ENCODE assay signal across 18 mouse cellular contexts in genomic region chr8:122451161-122451703, GRCm38 (mm10). TPM values are rescaled to one million over a fixed set of nuclear protein-coding genes. Genes with fewer than 3 reads are reported as not detected.
DNase-seq lines count a peak whose midpoint lies in the region; ATAC-seq and TF ChIP-seq lines count a peak whose summit lies in the region.
"Had no signal": no experiment of that assay in that cellular context is flagged by ENCODE, and none has a peak within 500 bp of the region (broad histone marks: within the 10 kb centered on the region; RNA-seq: fewer than 3 reads in every experiment).

No protein-coding gene starts in this region.

- peak overlapping the region; percentile 40; the same call in 1 of the 2 replicates for H3K9ac ChIP-seq in embryonic facial prominence, embryonic 13.5 days
- no peak overlapping the region for H3K9ac ChIP-seq in CH12.LX (ENCODE audit: insufficient read depth, low read depth)
- no peak overlapping the region for H3K9ac ChIP-seq in heart, postnatal 0 days (replicated peaks; ENCODE audit: low read depth, low read length)
- H3K9ac ChIP-seq in neural tube, embryonic 15.5 days (replicated peaks): no peak overlapping the region
- H3K9ac ChIP-seq: liver, embryonic 12.5 days; neural tube, embryonic 13.5 days had no signal

- in situ Hi-C loops in CH12.LX (cut with MboI; ENCODE audit: low pct_ligation_motif_present, low pct_unique_long_range_greater_than_20kb, low sequenced_read_pairs): no loop called here

- no peaks in the 10 kb centered on the region for H3K9me3 ChIP-seq in embryonic facial prominence, embryonic 13.5 days
- no peaks in the 10 kb centered on the region for H3K9me3 ChIP-seq in embryonic facial prominence, embryonic 10.5 days
- H3K9me3 ChIP-seq in CH12.LX (replicated peaks; ENCODE audit: low read length): no peaks in the 10 kb centered on the region
- H3K9me3 ChIP-seq in heart, postnatal 0 days (replicated peaks; ENCODE audit: control insufficient read depth, low read length): no peaks in the 10 kb centered on the region
- H3K9me3 ChIP-seq in neural tube, embryonic 15.5 days (replicated peaks): no peaks in the 10 kb centered on the region
- H3K9me3 ChIP-seq: liver, embryonic 12.5 days; neural tube, embryonic 13.5 days had no signal

- no peak overlapping the region for H3K4me2 ChIP-seq in embryonic facial prominence, embryonic 13.5 days
- no peak overlapping the region for H3K4me2 ChIP-seq in CH12.LX (ENCODE audit: insufficient read depth, low read depth, poor library complexity, severe bottlenecking)
- peak overlapping the region; percentile 6 for H3K4me2 ChIP-seq in heart, postnatal 0 days (ENCODE audit: low read depth, low read length)
- no peak overlapping the region for H3K4me2 ChIP-seq in neural tube, embryonic 15.5 days
- H3K4me2 ChIP-seq: liver, embryonic 12.5 days; neural tube, embryonic 13.5 days had no signal

- TF ChIP-seq POLR2A in CH12.LX (IDR thresholded peaks at IDR 0.05; ENCODE audit: low read depth, low read length): no peak

- H3K4me1 ChIP-seq in embryonic facial prominence, embryonic 13.5 days: no peaks in the 10 kb centered on the region
- H3K4me1 ChIP-seq in embryonic facial prominence, embryonic 10.5 days: 0 out of 2 replicates have a peak, but pooled peaks cover under 1% of the 10 kb centered on the region
- H3K4me1 ChIP-seq in CH12.LX (ENCODE audit: control insufficient read depth in 1 of 2, insufficient read depth in 2 of 2): peaks cover 0 to 11% of the 10 kb centered on the region in 2 experiments; a peak in 2 of 4 replicates
- H3K4me1 ChIP-seq in heart, postnatal 0 days (ENCODE audit: control insufficient read depth, insufficient read depth): peaks cover 16% of the 10 kb centered on the region
- no peaks in the 10 kb centered on the region for H3K4me1 ChIP-seq in neural tube, embryonic 15.5 days

- H3K36me3 ChIP-seq in embryonic facial prominence, embryonic 13.5 days: no peaks in the 10 kb centered on the region
- H3K36me3 ChIP-seq in embryonic facial prominence, embryonic 10.5 days (replicated peaks): no peaks in the 10 kb centered on the region
- no peaks in the 10 kb centered on the region for H3K36me3 ChIP-seq in CH12.LX (replicated peaks in 1 of 2; ENCODE audit: control insufficient read depth in 1 of 2, insufficient read depth in 1 of 2, low read length in 1 of 2)
- H3K36me3 ChIP-seq in heart, postnatal 0 days (replicated peaks; ENCODE audit: control insufficient read depth, insufficient read depth, low read length): no peaks in the 10 kb centered on the region
- no peaks in the 10 kb centered on the region for H3K36me3 ChIP-seq in neural tube, embryonic 15.5 days
- H3K36me3 ChIP-seq: liver, embryonic 12.5 days; neural tube, embryonic 13.5 days had no signal

- H3K27ac ChIP-seq in embryonic facial prominence, embryonic 13.5 days: no peak overlapping the region
- H3K27ac ChIP-seq in embryonic facial prominence, embryonic 10.5 days (replicated peaks): no peak overlapping the region
- no peak overlapping the region for H3K27ac ChIP-seq in CH12.LX (ENCODE audit: insufficient read depth, low read depth)
- H3K27ac ChIP-seq in heart, postnatal 0 days (ENCODE audit: low read depth): peak overlapping the region; percentile 82
- H3K27ac ChIP-seq in neural tube, embryonic 15.5 days (replicated peaks): no peak overlapping the region
- H3K27ac ChIP-seq: kidney, postnatal 0 days; liver, embryonic 12.5 days; neural tube, embryonic 13.5 days had no signal

- H3K4me3 ChIP-seq in embryonic facial prominence, embryonic 13.5 days: no peak overlapping the region
- no peak overlapping the region for H3K4me3 ChIP-seq in embryonic facial prominence, embryonic 10.5 days
- no peak overlapping the region for H3K4me3 ChIP-seq in CH12.LX (replicated peaks in 1 of 3; ENCODE audit: low read depth in 2 of 3, low read length in 2 of 3, poor library complexity in 1 of 3)
- no peak overlapping the region for H3K4me3 ChIP-seq in heart, postnatal 0 days (ENCODE audit: low read depth, low read length)
- H3K4me3 ChIP-seq in neural tube, embryonic 15.5 days (replicated peaks): no peak overlapping the region
- H3K4me3 ChIP-seq: liver, embryonic 12.5 days; neural tube, embryonic 13.5 days had no signal

- peaks cover 3% of the 10 kb centered on the region; the same call in 1 of the 2 replicates for H3K27me3 ChIP-seq in embryonic facial prominence, embryonic 13.5 days
- peaks cover 11% of the 10 kb centered on the region for H3K27me3 ChIP-seq in embryonic facial prominence, embryonic 10.5 days (replicated peaks; ENCODE audit: low read depth, poor library complexity, severe bottlenecking)
- H3K27me3 ChIP-seq in CH12.LX (replicated peaks): peaks cover 4% of the 10 kb centered on the region
- no peaks in the 10 kb centered on the region for H3K27me3 ChIP-seq in heart, postnatal 0 days (ENCODE audit: control insufficient read depth, insufficient read depth, low read length)
- peaks cover 7% of the 10 kb centered on the region; the same call in 1 of the 2 replicates for H3K27me3 ChIP-seq in neural tube, embryonic 15.5 days (replicated peaks)

- DNase-seq in embryonic facial prominence, embryonic 10.5 days (ENCODE audit: low spot score): no peak
- DNase-seq in CH12.LX (ENCODE audit: extremely low read depth): no peak
- peak; percentile 70 for DNase-seq in heart, adult 8-10 months (ENCODE audit: low spot score)
- peak; percentile 73 for DNase-seq in heart, postnatal 0 days (ENCODE audit: low spot score)
- no peak for DNase-seq in left cerebral cortex, postnatal 36 days (ENCODE audit: low spot score in 2 of 2)
- DNase-seq: adrenal gland, postnatal 25 days; cerebellum, postnatal 10 days; embryo, embryonic 11 days; spleen, adult 18-20 months had no signal

- ATAC-seq in embryonic facial prominence, embryonic 13.5 days (ENCODE audit: insufficient number of reproducible peaks, insufficient read depth, low FRiP score, low TSS enrichment, low read depth): no peak
- ATAC-seq in heart, postnatal 0 days (ENCODE audit: insufficient read depth, low read depth): peak; percentile 86
- no peak for ATAC-seq in neural tube, embryonic 15.5 days (ENCODE audit: low FRiP score)
- ATAC-seq in inflammation-experienced regulatory T-cells, adult 6 months: no peak
- ATAC-seq: liver, embryonic 12.5 days had no signal

- H3K79me2 ChIP-seq in CH12.LX (replicated peaks; ENCODE audit: control insufficient read depth, extremely low read depth, insufficient read depth, poor library complexity, severe bottlenecking): no peaks in the 10 kb centered on the region

- TF ChIP-seq RAD21 in CH12.LX (IDR thresholded peaks at IDR 0.05; ENCODE audit: low read depth, low read length): no peak

- dilution Hi-C loops in CH12.LX (cut with MboI; ENCODE audit: extremely low pct_ligation_motif_present, extremely low pct_unique_long_range_greater_than_20kb, low sequenced_read_pairs): no loop called here

- no peak for TF ChIP-seq CTCF in CH12.LX (conservative IDR thresholded peaks at IDR 0.05 in 1 of 2, IDR thresholded peaks at IDR 0.05 in 1 of 2; ENCODE audit: low read depth in 2 of 2, low read length in 2 of 2)
- peak; percentile 32 for TF ChIP-seq CTCF in heart, postnatal 0 days (IDR thresholded peaks at IDR 0.05; ENCODE audit: low read depth)

- WGBS in embryonic facial prominence, embryonic 13.5 days: 82% methylated on average over 7 of the region's 7 CpGs
- 86% methylated on average over 7 of the region's 7 CpGs for WGBS in embryonic facial prominence, embryonic 10.5 days
- WGBS in heart, postnatal 0 days: 29% methylated on average over 7 of the region's 7 CpGs
- 83% methylated on average over 7 of the region's 7 CpGs for WGBS in neural tube, embryonic 15.5 days

- TF ChIP-seq EP300 in CH12.LX (IDR thresholded peaks at IDR 0.05; ENCODE audit: low read length): peak; percentile 59
- 0 out of 2 replicates have a peak, but pooled peaks have one; percentile 19 for TF ChIP-seq EP300 in heart, postnatal 0 days (IDR thresholded peaks at IDR 0.05; ENCODE audit: low read depth)

- intact Hi-C loops in left cerebral cortex, postnatal 36 days (cut with DNase I): no loop called here

RNA-seq across cellular contexts. Expression of gene Mvd, which starts 8.0 kb away (rescaled TPM):
- 34.8 and 43.3 TPM in 2 replicates for polyA plus RNA-seq in embryonic facial prominence, embryonic 13.5 days (2015; fragmentation: Nextera tagmentation; extraction: Ambion mirVana)
- polyA plus RNA-seq in embryonic facial prominence, embryonic 10.5 days (2016; fragmentation: Nextera tagmentation; extraction: Ambion mirVana): 51.2 and 59.9 TPM in 2 replicates
- 42.5 and 54.0 TPM in 2 replicates for total RNA-seq in CH12.LX (2012; rRNA removed)
- total RNA-seq in CH12.LX (2014; rRNA removed): 56.2 and 80.3 TPM in 2 replicates
- 47.3 and 50.3 TPM in 2 replicates for polyA plus RNA-seq in CH12.LX (2012; ENCODE audit: insufficient read length, low read depth)
- 1 to 10 TPM; 3.9 to 5.6 (median 4.9) TPM for total RNA-seq in heart, adult 8-10 months (2022)
- total RNA-seq in heart, postnatal 0 days (2014; rRNA removed; ENCODE audit: low replicate concordance): 5.3 and 13.3 TPM in 2 replicates
- polyA plus RNA-seq in heart, postnatal 0 days (2015; fragmentation: Nextera tagmentation; extraction: Ambion mirVana): 11.4 and 11.7 TPM in 2 replicates
- 65.9 and 73.2 TPM in 2 replicates for polyA plus RNA-seq in neural tube, embryonic 15.5 days (2015; fragmentation: Nextera tagmentation; extraction: Ambion mirVana)
- polyA plus RNA-seq in inflammation-experienced regulatory T-cells, adult 6 months (2017; shearing (Covaris generic)): 10 to 100 TPM in 2 of 3 experiments, 1 to 10 TPM in 1; 6.6 to 15.3 (median 12.7) TPM
- total RNA-seq in left cerebral cortex, postnatal 36 days (2021): 10 to 100 TPM; 20.5 to 30.8 TPM

RNA-seq across cellular contexts. Expression of gene Snai3, which starts 9.3 kb away (rescaled TPM):
- 1.2 TPM in 2 replicates for polyA plus RNA-seq in embryonic facial prominence, embryonic 13.5 days (2015; fragmentation: Nextera tagmentation; extraction: Ambion mirVana)
- polyA plus RNA-seq in embryonic facial prominence, embryonic 10.5 days (2016; fragmentation: Nextera tagmentation; extraction: Ambion mirVana): 0.57 and 0.67 TPM in 2 replicates
- total RNA-seq in CH12.LX (2012; rRNA removed) (0.47 and 1.0 TPM in 2 replicates), CH12.LX (2014; rRNA removed) (0.28 and 0.44 TPM in 2 replicates)
- polyA plus RNA-seq in CH12.LX (2012; ENCODE audit: insufficient read length, low read depth): 0.19 and 0.49 TPM in 2 replicates
- total RNA-seq in heart, adult 8-10 months (2022): 10 to 100 TPM in 2 of 4 experiments, 1 to 10 TPM in 2; 2.7 to 14.4 (median 8.2) TPM
- total RNA-seq in heart, postnatal 0 days (2014; rRNA removed; ENCODE audit: low replicate concordance): 1.2 TPM in 1 of 2 replicates, not detected in the other
- 0.61 and 1.6 TPM in 2 replicates for polyA plus RNA-seq in heart, postnatal 0 days (2015; fragmentation: Nextera tagmentation; extraction: Ambion mirVana)
- polyA plus RNA-seq in neural tube, embryonic 15.5 days (2015; fragmentation: Nextera tagmentation; extraction: Ambion mirVana): 0.12 and 1.1 TPM in 2 replicates
- polyA plus RNA-seq in inflammation-experienced regulatory T-cells, adult 6 months (2017; shearing (Covaris generic)): 10 to 100 TPM in 1 of 3 experiments, 1 to 10 TPM in 2; 2.6 to 13.9 (median 3.9) TPM
- total RNA-seq in left cerebral cortex, postnatal 36 days (2021): under 1 TPM; 0.57 to 0.84 TPM
- total RNA-seq: adrenal gland, postnatal 25 days; hematopoietic stem cell, adult 5-6 weeks; layer of hippocampus, postnatal 10 days; left cerebral cortex, postnatal 10 days had no signal

RNA-seq across cellular contexts. Expression of gene Cyba, which starts 18.5 kb away (rescaled TPM):
- 118 and 120 TPM in 2 replicates for polyA plus RNA-seq in embryonic facial prominence, embryonic 13.5 days (2015; fragmentation: Nextera tagmentation; extraction: Ambion mirVana)
- 60.2 and 62.6 TPM in 2 replicates for polyA plus RNA-seq in embryonic facial prominence, embryonic 10.5 days (2016; fragmentation: Nextera tagmentation; extraction: Ambion mirVana)
- total RNA-seq in CH12.LX (2012; rRNA removed): 978 and 1,119 TPM in 2 replicates
- 450 and 466 TPM in 2 replicates for total RNA-seq in CH12.LX (2014; rRNA removed)
- polyA plus RNA-seq in CH12.LX (2012; ENCODE audit: insufficient read length, low read depth): 848 and 1,050 TPM in 2 replicates
- total RNA-seq in heart, adult 8-10 months (2022): 10 to 100 TPM; 39.2 to 50.2 (median 44.5) TPM
- 126 and 162 TPM in 2 replicates for total RNA-seq in heart, postnatal 0 days (2014; rRNA removed; ENCODE audit: low replicate concordance)
- 159 and 160 TPM in 2 replicates for polyA plus RNA-seq in heart, postnatal 0 days (2015; fragmentation: Nextera tagmentation; extraction: Ambion mirVana)
- 46.0 and 94.9 TPM in 2 replicates for polyA plus RNA-seq in neural tube, embryonic 15.5 days (2015; fragmentation: Nextera tagmentation; extraction: Ambion mirVana)
- polyA plus RNA-seq in inflammation-experienced regulatory T-cells, adult 6 months (2017; shearing (Covaris generic)): 100 to 1,000 TPM; 664 to 875 (median 733) TPM
- total RNA-seq in left cerebral cortex, postnatal 36 days (2021): 1 to 10 TPM; 7.9 TPM

RNA-seq across cellular contexts. Expression of gene Rnf166, which starts 24.6 kb away (rescaled TPM):
- 51.1 and 51.3 TPM in 2 replicates for polyA plus RNA-seq in embryonic facial prominence, embryonic 13.5 days (2015; fragmentation: Nextera tagmentation; extraction: Ambion mirVana)
- 32.1 and 33.6 TPM in 2 replicates for polyA plus RNA-seq in embryonic facial prominence, embryonic 10.5 days (2016; fragmentation: Nextera tagmentation; extraction: Ambion mirVana)
- total RNA-seq in CH12.LX (2012; rRNA removed) (8.5 and 9.1 TPM in 2 replicates), CH12.LX (2014; rRNA removed) (6.5 and 7.7 TPM in 2 replicates)
- 12.9 and 13.0 TPM in 2 replicates for polyA plus RNA-seq in CH12.LX (2012; ENCODE audit: insufficient read length, low read depth)
- total RNA-seq in heart, adult 8-10 months (2022): 10 to 100 TPM; 38.4 to 68.1 (median 57.1) TPM
- 39.7 and 42.7 TPM in 2 replicates for total RNA-seq in heart, postnatal 0 days (2014; rRNA removed; ENCODE audit: low replicate concordance)
- 39.4 and 45.9 TPM in 2 replicates for polyA plus RNA-seq in heart, postnatal 0 days (2015; fragmentation: Nextera tagmentation; extraction: Ambion mirVana)
- polyA plus RNA-seq in neural tube, embryonic 15.5 days (2015; fragmentation: Nextera tagmentation; extraction: Ambion mirVana): 34.9 and 36.8 TPM in 2 replicates
- 10 to 100 TPM; 30.5 to 56.1 (median 31.2) TPM for polyA plus RNA-seq in inflammation-experienced regulatory T-cells, adult 6 months (2017; shearing (Covaris generic))
- 10 to 100 TPM; 32.2 to 38.9 TPM for total RNA-seq in left cerebral cortex, postnatal 36 days (2021)

RNA-seq across cellular contexts. Expression of gene Ctu2, which starts 24.7 kb away (rescaled TPM):
- 54.9 and 69.0 TPM in 2 replicates for polyA plus RNA-seq in embryonic facial prominence, embryonic 13.5 days (2015; fragmentation: Nextera tagmentation; extraction: Ambion mirVana)
- polyA plus RNA-seq in embryonic facial prominence, embryonic 10.5 days (2016; fragmentation: Nextera tagmentation; extraction: Ambion mirVana): 69.9 and 72.9 TPM in 2 replicates
- 40.4 and 55.7 TPM in 2 replicates for total RNA-seq in CH12.LX (2012; rRNA removed)
- 23.8 and 27.9 TPM in 2 replicates for total RNA-seq in CH12.LX (2014; rRNA removed)
- polyA plus RNA-seq in CH12.LX (2012; ENCODE audit: insufficient read length, low read depth): 63.1 and 80.6 TPM in 2 replicates
- 10 to 100 TPM in 1 of 4 experiments, 1 to 10 TPM in 3; 5.0 to 12.4 (median 7.7) TPM for total RNA-seq in heart, adult 8-10 months (2022)
- 19.5 and 28.4 TPM in 2 replicates for total RNA-seq in heart, postnatal 0 days (2014; rRNA removed; ENCODE audit: low replicate concordance)
- polyA plus RNA-seq in heart, postnatal 0 days (2015; fragmentation: Nextera tagmentation; extraction: Ambion mirVana): 20.9 and 24.3 TPM in 2 replicates
- 66.2 and 80.2 TPM in 2 replicates for polyA plus RNA-seq in neural tube, embryonic 15.5 days (2015; fragmentation: Nextera tagmentation; extraction: Ambion mirVana)
- 10 to 100 TPM in 1 of 3 experiments, 1 to 10 TPM in 2; 8.1 to 12.5 (median 9.3) TPM for polyA plus RNA-seq in inflammation-experienced regulatory T-cells, adult 6 months (2017; shearing (Covaris generic))
- total RNA-seq in left cerebral cortex, postnatal 36 days (2021): 10 to 100 TPM; 19.7 to 29.1 TPM

Comparison
In these comparisons a context has a peak if more than half of its experiments do, and no peak if none do; other contexts are left out.
1. DNase-seq: peak in heart, adult 8-10 months (single experiment) and heart, postnatal 0 days (single experiment); none in embryonic facial prominence, embryonic 10.5 days (single experiment), CH12.LX (single experiment) and left cerebral cortex, postnatal 36 days (0 of 2).